Mouse (Mus musculus) embryonic facial prominence, embryonic 10.5 days (tissue): ENCODE measurements around the gene Tab1. TPM values are rescaled to one million over a fixed set of nuclear protein-coding genes. Genes with fewer than 3 reads are reported as not detected.

Experiments
- DNase-seq: peaks from one replicate; pipeline ENCODE4 v3.0.0-alpha.2; 2017; ENCODE audit warnings: low spot score
- H3K27ac ChIP-seq: fragments of 300-500 bp; sonication (generic); replicated peaks from 2 replicates; pipeline ENCODE4 v1.5.1; 2016; ENCODE audit warnings: mild to moderate bottlenecking
- H3K27me3 ChIP-seq: fragments of 300-500 bp; sonication (generic); replicated peaks from 2 replicates; pipeline ENCODE4 v1.6.1; 2016; ENCODE audit warnings: low read depth, mild to moderate bottlenecking; ENCODE audit not compliant: poor library complexity, severe bottlenecking
- H3K36me3 ChIP-seq: fragments of 300-500 bp; sonication (generic); replicated peaks from 2 replicates; pipeline ENCODE4 v1.6.1; 2016; ENCODE audit warnings: mild to moderate bottlenecking, moderate library complexity
- H3K4me1 ChIP-seq: fragments of 300-500 bp; sonication (generic); 2 replicates; pipeline ENCODE4 v1.6.1; 2016
- H3K4me3 ChIP-seq: fragments of 300-500 bp; sonication (generic); 2 replicates; pipeline ENCODE4 v1.5.1; 2016; ENCODE audit warnings: mild to moderate bottlenecking, moderate library complexity
- H3K9me3 ChIP-seq: fragments of 300-500 bp; sonication (generic); 2 replicates; pipeline ENCODE4 v1.6.1; 2016; ENCODE audit warnings: mild to moderate bottlenecking
- WGBS: fragments of 180-500 bp; shearing (Covaris S2); methylation state at CpG from one replicate; pipeline ENCODE4 v1.1.7; 2016; 5-methylcytosine and 5-hydroxymethylcytosine counted together
- polyA plus RNA-seq: library from polyadenylated mRNA; unstranded; fragments of >200 nt; fragmentation: Nextera tagmentation; extraction: Ambion mirVana; gene quantifications from 2 replicates; pipeline ENCODE4 v1.2.1, GENCODE M21; 2016

Tab1 gene
- polyA plus RNA-seq, 1 experiment from 2014 or later, result 45.3 TPM

GRCm38 (mm10) chr15:80173781-80174597 lies 41.1 kb downstream of the Tab1 start:
- Histone ChIP-seq H3K9me3 (no peaks in the 10 kb centered on the region), H3K4me3 (peak overlapping the region; percentile 77), H3K27me3 (peaks cover 18% of the 10 kb centered on the region), H3K27ac (peak overlapping the region; percentile 94), H3K4me1 (peaks cover 68% of the 10 kb centered on the region), H3K36me3 (no peaks in the 10 kb centered on the region)
- DNase-seq, result peak; percentile 71
- 1% methylated on average over 60 of the region's 60 CpGs for WGBS

- peak overlapping the region; percentile 94 for H3K27ac ChIP-seq
- peaks cover 70% of the 10 kb centered on the region for H3K4me1 ChIP-seq
- no peak for DNase-seq
- H3K4me3 ChIP-seq, result peak overlapping the region; percentile 77
- no peaks in the 10 kb centered on the region for H3K36me3 ChIP-seq
- no peaks in the 10 kb centered on the region for H3K9me3 ChIP-seq
- WGBS, result 3% methylated on average over 5 of the region's 5 CpGs
- H3K27me3 ChIP-seq, result peaks cover 18% of the 10 kb centered on the region
These were observed 41.6 kb downstream of the Tab1 start for GRCm38 (mm10) chr15:80174598-80174875.

- H3K36me3 ChIP-seq, result no peaks in the 10 kb centered on the region
- H3K4me1 ChIP-seq, result peaks cover 68% of the 10 kb centered on the region
- WGBS, result 81% methylated on average over 9 of the region's 9 CpGs
- peak overlapping the region; percentile 77 for H3K4me3 ChIP-seq
- DNase-seq, result no peak
- peaks cover 14% of the 10 kb centered on the region for H3K27me3 ChIP-seq
- H3K9me3 ChIP-seq, result no peaks in the 10 kb centered on the region
- H3K27ac ChIP-seq, result no peak overlapping the region
These were observed 42.4 kb downstream of the Tab1 start for GRCm38 (mm10) chr15:80175316-80175715.

- no peak overlapping the region for H3K27ac ChIP-seq
- H3K9me3 ChIP-seq, result no peaks in the 10 kb centered on the region
- peaks cover 4% of the 10 kb centered on the region for H3K36me3 ChIP-seq
- H3K27me3 ChIP-seq, result 0 out of 2 replicates have a peak, but pooled peaks cover 10% of the 10 kb centered on the region
- DNase-seq, result no peak
- 76% methylated on average over 6 of the region's 6 CpGs for WGBS
- H3K4me3 ChIP-seq, result no peak overlapping the region
- peaks cover 64% of the 10 kb centered on the region for H3K4me1 ChIP-seq
These were observed 42.8 kb downstream of the Tab1 start for GRCm38 (mm10) chr15:80175756-80176155.

GRCm38 (mm10) chr15:80181561-80181960 lies 48.6 kb downstream of the Tab1 start:
- no peak overlapping the region for H3K4me3 ChIP-seq
- DNase-seq, result no peak
- H3K27ac ChIP-seq, result no peak overlapping the region
- H3K27me3 ChIP-seq, result no peaks in the 10 kb centered on the region
- peaks cover 22% of the 10 kb centered on the region for H3K36me3 ChIP-seq
- H3K4me1 ChIP-seq, result peaks cover 18% of the 10 kb centered on the region; the same call in 1 of the 2 replicates
- H3K9me3 ChIP-seq, result no peaks in the 10 kb centered on the region
- 96% methylated on average over 7 of the region's 7 CpGs for WGBS

- no peaks in the 10 kb centered on the region for H3K27me3 ChIP-seq
- no peak for DNase-seq
- 92% methylated on average over 4 of the region's 4 CpGs for WGBS
- H3K9me3 ChIP-seq, result no peaks in the 10 kb centered on the region
- no peak overlapping the region for H3K27ac ChIP-seq
- H3K4me3 ChIP-seq, result no peak overlapping the region
- H3K4me1 ChIP-seq, result peaks cover 14% of the 10 kb centered on the region; the same call in 1 of the 2 replicates
- peaks cover 22% of the 10 kb centered on the region for H3K36me3 ChIP-seq
These were observed 49.3 kb downstream of the Tab1 start for GRCm38 (mm10) chr15:80182072-80182700.

GRCm38 (mm10) chr15:80188927-80189326 lies 56.0 kb downstream of the Tab1 start:
- no peaks in the 10 kb centered on the region for H3K27me3 ChIP-seq
- H3K4me3 ChIP-seq, result no peak overlapping the region
- no peak overlapping the region for H3K27ac ChIP-seq
- peaks cover 17% of the 10 kb centered on the region for H3K4me1 ChIP-seq
- DNase-seq, result no peak
- 85% methylated on average over 5 of the region's 5 CpGs for WGBS
- H3K36me3 ChIP-seq, result no peaks in the 10 kb centered on the region
- H3K9me3 ChIP-seq, result no peaks in the 10 kb centered on the region

- H3K36me3 ChIP-seq, result no peaks in the 10 kb centered on the region
- DNase-seq, result no peak
- no peak overlapping the region for H3K27ac ChIP-seq
- H3K9me3 ChIP-seq, result no peaks in the 10 kb centered on the region
- H3K27me3 ChIP-seq, result no peaks in the 10 kb centered on the region
- H3K4me1 ChIP-seq, result peaks cover 17% of the 10 kb centered on the region
- WGBS, result 66% methylated on average over 4 of the region's 4 CpGs
- no peak overlapping the region for H3K4me3 ChIP-seq
These were observed 57.1 kb downstream of the Tab1 start for GRCm38 (mm10) chr15:80190075-80190474.

GRCm38 (mm10) chr15:80191585-80192245 lies 58.8 kb downstream of the Tab1 start:
- H3K9me3 ChIP-seq, result no peaks in the 10 kb centered on the region
- H3K27ac ChIP-seq, result no peak overlapping the region
- H3K4me3 ChIP-seq, result no peak overlapping the region
- WGBS, result 80% methylated on average over 8 of the region's 8 CpGs
- H3K36me3 ChIP-seq, result no peaks in the 10 kb centered on the region
- no peaks in the 10 kb centered on the region for H3K27me3 ChIP-seq
- DNase-seq, result no peak
- H3K4me1 ChIP-seq, result peaks cover 17% of the 10 kb centered on the region

- DNase-seq, result no peak
- WGBS, result 86% methylated on average over 6 of the region's 6 CpGs
- H3K9me3 ChIP-seq, result no peaks in the 10 kb centered on the region
These were observed 59.3 kb downstream of the Tab1 start for GRCm38 (mm10) chr15:80192246-80192585.

GRCm38 (mm10) chr15:80192847-80193246 lies 59.9 kb downstream of the Tab1 start:
- Histone ChIP-seq H3K4me3 (no peak overlapping the region), H3K27me3 (no peaks in the 10 kb centered on the region), H3K36me3 (peaks cover 8% of the 10 kb centered on the region; the same call in 1 of the 2 replicates), H3K4me1 (peaks cover 17% of the 10 kb centered on the region), H3K9me3 (no peaks in the 10 kb centered on the region), H3K27ac (no peak overlapping the region)
- DNase-seq, result no peak
- WGBS, result 87% methylated on average over 7 of the region's 7 CpGs

More at GRCm38 (mm10) chr15:80192246-80192585, 59.3 kb downstream of the Tab1 start:
- no peak overlapping the region for H3K27ac ChIP-seq
- no peaks in the 10 kb centered on the region for H3K27me3 ChIP-seq
- no peak overlapping the region for H3K4me3 ChIP-seq
- peaks cover 17% of the 10 kb centered on the region for H3K4me1 ChIP-seq
- H3K36me3 ChIP-seq, result peaks cover 2% of the 10 kb centered on the region; the same call in 1 of the 2 replicates

GRCm38 (mm10) chr15:80199556-80199955 lies 66.6 kb downstream of the Tab1 start:
- 55% methylated on average over 2 of the region's 2 CpGs for WGBS
- H3K36me3 ChIP-seq, result peaks cover 19% of the 10 kb centered on the region; the same call in 1 of the 2 replicates

More at GRCm38 (mm10) chr15:80199556-80199955, 66.6 kb downstream of the Tab1 start:
- Histone ChIP-seq H3K4me1 (peaks cover 10% of the 10 kb centered on the region; the same call in 1 of the 2 replicates), H3K4me3 (no peak overlapping the region), H3K27ac (no peak overlapping the region), H3K27me3 (no peaks in the 10 kb centered on the region), H3K9me3 (no peaks in the 10 kb centered on the region)
- DNase-seq, result no peak
